Mouse (Mus musculus) kidney, embryonic 14.5 days (tissue): ENCODE results near the gene Gm26661. TPM values are rescaled to one million over a fixed set of nuclear protein-coding genes. Genes with fewer than 3 reads are reported as not detected.

Source experiments
- ATAC-seq: fragments of 200-750 bp; cut with Nextera tagmentation; 2 replicates; pipeline ENCODE4 v1.8.0; 2017; ENCODE audit warnings: moderate number of reproducible peaks, mild to moderate bottlenecking, moderate TSS enrichment, moderate library complexity; ENCODE audit not compliant: low FRiP score, low TSS enrichment
- H3K27ac ChIP-seq: fragments of 300-500 bp; sonication (generic); 2 replicates; pipeline ENCODE4 v1.5.1; 2014; ENCODE audit warnings: low read depth, mild to moderate bottlenecking, low read length, moderate library complexity, mixed read lengths
- H3K27me3 ChIP-seq: fragments of 300-500 bp; sonication (generic); 2 replicates; pipeline ENCODE4 v1.6.1; 2014; ENCODE audit warnings: mild to moderate bottlenecking, low read length; ENCODE audit not compliant: control insufficient read depth, insufficient read depth
- H3K36me3 ChIP-seq: fragments of 300-500 bp; sonication (generic); 2 replicates; pipeline ENCODE4 v1.6.1; 2014; ENCODE audit warnings: low read length, mixed read lengths; ENCODE audit not compliant: control insufficient read depth, insufficient read depth
- H3K4me1 ChIP-seq: fragments of 300-500 bp; sonication (generic); 2 replicates; pipeline ENCODE4 v1.6.1; 2014; ENCODE audit warnings: low read length, mixed read lengths; ENCODE audit not compliant: control insufficient read depth, insufficient read depth
- H3K4me2 ChIP-seq: fragments of 300-500 bp; sonication (generic); replicated peaks from 2 replicates; pipeline ENCODE4 v1.6.1; 2014; ENCODE audit warnings: low read depth, mild to moderate bottlenecking, low read length
- H3K4me3 ChIP-seq: fragments of 300-500 bp; sonication (generic); 2 replicates; pipeline ENCODE4 v1.5.1; 2014; ENCODE audit warnings: mild to moderate bottlenecking, low read length
- H3K9ac ChIP-seq: fragments of 300-500 bp; sonication (generic); 2 replicates; pipeline ENCODE4 v1.6.1; 2014; ENCODE audit warnings: low read depth, mild to moderate bottlenecking, low read length, moderate library complexity
- H3K9me3 ChIP-seq: fragments of 300-500 bp; sonication (generic); 2 replicates; pipeline ENCODE4 v1.6.1; 2016; ENCODE audit warnings: low read length; ENCODE audit not compliant: control insufficient read depth
- WGBS: fragments of 180-500 bp; shearing (Covaris S2); extraction: QIAGEN DNeasy Blood & Tissue Kit; methylation state at CpG from one replicate; pipeline ENCODE4 v1.1.7; 2014; 5-methylcytosine and 5-hydroxymethylcytosine counted together
- polyA plus RNA-seq: library from polyadenylated mRNA; unstranded; fragments of >200 nt; fragmentation: Nextera tagmentation; extraction: Ambion mirVana; gene quantifications from 2 replicates; pipeline ENCODE4 v1.2.1, GENCODE M21; 2014

Gene Gm26661
- polyA plus RNA-seq, result not detected in 2 replicates

GRCm38 (mm10) chr14:7791532-7792159 lies at the start of gene Gm26661:
Gene Gm26661, plus strand, starts transcription at chr14:7791587.
- Histone ChIP-seq H3K27ac (no peak within 1 kb of the TSS), H3K36me3 (no peaks in the 10 kb centered on the region), H3K4me1 (peaks cover 6% of the 10 kb centered on the region; the same call in 1 of the 2 replicates), H3K4me3 (peak within 1 kb of the TSS; percentile 40), H3K9me3 (no peaks in the 10 kb centered on the region), H3K9ac (no peak within 1 kb of the TSS), H3K27me3 (no peaks in the 10 kb centered on the region), H3K4me2 (peak within 1 kb of the TSS; percentile 81)
- peak; percentile 93 for ATAC-seq
- WGBS, result under 1% methylated on average over 30 of the region's 30 CpGs

DNA sequence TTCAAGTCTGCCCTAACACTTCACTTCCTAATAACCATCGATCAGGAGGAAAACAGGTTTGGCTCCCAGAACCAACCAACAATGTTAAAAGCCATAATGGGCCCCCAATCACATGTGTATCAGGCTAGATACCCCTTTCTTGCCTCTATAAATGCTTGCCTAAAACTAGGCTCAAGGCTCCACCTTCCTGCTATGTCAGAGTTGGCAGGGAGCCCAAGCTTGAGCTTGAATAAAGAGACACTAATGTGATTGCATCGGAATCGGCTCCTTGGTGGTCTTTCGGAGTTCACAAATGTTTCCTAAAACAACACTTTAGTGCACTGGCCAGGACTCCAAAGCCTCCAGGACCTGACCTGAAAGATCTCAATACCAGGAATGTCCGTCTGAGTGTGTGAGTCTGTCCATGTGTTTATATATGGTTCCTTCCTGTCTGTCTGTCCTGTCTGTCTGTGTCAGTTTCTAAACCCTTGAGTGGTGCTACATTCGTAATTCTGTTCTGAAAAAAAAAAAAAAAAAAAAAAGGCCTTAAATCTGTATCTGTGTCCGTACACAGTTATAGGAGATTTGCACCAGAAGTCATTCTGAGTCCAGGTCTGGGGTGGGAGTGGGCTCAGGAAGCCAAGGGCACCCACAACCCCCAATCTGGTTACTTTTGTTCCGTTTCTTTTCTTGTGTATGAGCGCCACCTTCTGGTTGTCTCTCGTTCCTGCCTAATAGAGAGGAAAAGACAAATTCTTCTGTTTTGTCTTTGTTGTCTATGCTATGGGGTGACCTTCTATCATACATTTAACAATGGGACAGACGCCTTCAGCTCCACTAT lies 42.2 kb upstream of the Gm26661 start:
- Histone ChIP-seq H3K4me2 (peak overlapping the region; percentile 26; the same call in 1 of the 2 replicates), H3K27ac (no peak overlapping the region), H3K27me3 (no peaks in the 10 kb centered on the region), H3K9me3 (no peaks in the 10 kb centered on the region), H3K36me3 (no peaks in the 10 kb centered on the region), H3K9ac (no peak overlapping the region), H3K4me3 (0 out of 2 replicates have a peak overlapping the region, but pooled peaks have one; percentile 6), H3K4me1 (no peaks in the 10 kb centered on the region)
- ATAC-seq, result peak; percentile 91
- 33% methylated on average over 11 of the region's 11 CpGs for WGBS

DNA sequence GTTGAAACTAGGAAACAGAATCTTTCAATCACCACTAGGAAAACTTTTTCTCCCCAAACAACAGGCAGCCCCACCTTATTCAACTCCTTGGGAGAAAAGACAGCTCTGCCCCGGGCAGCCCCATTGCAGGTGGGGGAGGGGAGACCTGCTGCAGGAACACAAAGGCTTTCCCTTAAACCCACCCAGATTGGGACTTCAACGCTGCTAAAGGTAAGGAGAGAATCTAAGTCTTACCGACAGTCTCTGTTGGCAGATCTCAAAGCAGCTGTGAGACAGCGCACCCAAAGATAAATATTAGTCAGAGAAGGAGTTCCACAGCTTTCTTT lies 41.7 kb upstream of the Gm26661 start:
- no peaks in the 10 kb centered on the region for H3K27me3 ChIP-seq
- H3K9ac ChIP-seq, result no peak overlapping the region
- WGBS, result 8% methylated on average over 4 of the region's 4 CpGs
- H3K4me3 ChIP-seq, result no peak overlapping the region; the same call in 1 of the 2 replicates
- H3K4me1 ChIP-seq, result no peaks in the 10 kb centered on the region
- no peak overlapping the region for H3K27ac ChIP-seq
- peak; percentile 84 for ATAC-seq
- H3K36me3 ChIP-seq, result no peaks in the 10 kb centered on the region
- H3K9me3 ChIP-seq, result no peaks in the 10 kb centered on the region
- peak overlapping the region; percentile 26; the same call in 1 of the 2 replicates for H3K4me2 ChIP-seq

DNA sequence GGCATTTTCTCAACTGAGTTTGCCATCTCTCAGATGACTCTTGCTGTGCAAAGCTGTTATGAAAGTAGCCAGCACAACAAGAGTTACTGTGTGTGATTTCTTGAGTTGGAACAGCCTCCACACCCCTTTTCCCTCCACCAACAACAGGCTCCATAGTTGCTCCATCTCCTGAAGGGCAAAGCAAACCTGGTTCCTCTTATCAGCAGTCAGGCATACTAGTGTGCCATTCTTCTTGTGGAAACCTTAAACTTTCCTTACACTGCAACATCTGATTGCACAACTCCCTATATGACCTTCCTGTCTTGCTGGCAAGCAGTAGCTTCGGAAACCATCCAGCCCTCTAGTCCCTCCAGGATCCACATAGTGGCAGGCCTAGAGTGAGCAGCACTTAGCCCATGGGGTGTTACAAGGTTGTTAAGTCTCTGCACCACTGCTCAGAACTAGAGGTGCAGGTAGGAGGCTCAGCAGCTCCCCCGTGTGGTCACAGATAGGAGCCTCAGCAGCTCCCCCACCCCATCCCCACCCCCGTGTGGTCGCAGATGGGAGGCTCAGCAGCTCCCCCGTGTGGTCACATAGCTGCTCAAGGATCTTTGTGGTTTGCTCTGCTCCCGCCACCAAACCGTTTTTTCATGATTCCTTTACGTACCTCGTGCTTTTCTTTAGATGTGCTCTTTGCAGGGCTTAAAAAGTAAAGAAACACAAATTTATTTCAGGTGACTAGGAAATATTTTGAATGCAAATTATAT lies 25.6 kb upstream of the Gm26661 start:
- Histone ChIP-seq H3K4me3 (no peak overlapping the region), H3K4me2 (no peak overlapping the region), H3K4me1 (no peaks in the 10 kb centered on the region), H3K27me3 (no peaks in the 10 kb centered on the region), H3K9me3 (no peaks in the 10 kb centered on the region), H3K9ac (no peak overlapping the region), H3K27ac (no peak overlapping the region), H3K36me3 (no peaks in the 10 kb centered on the region)
- WGBS, result 17% methylated on average over 9 of the region's 9 CpGs
- peak; percentile 95 for ATAC-seq

GRCm38 (mm10) chr14:7773714-7774389 lies 17.5 kb upstream of the Gm26661 start:
- H3K4me3 ChIP-seq, result peak overlapping the region; percentile 43
- H3K36me3 ChIP-seq, result no peaks in the 10 kb centered on the region
- H3K4me1 ChIP-seq, result no peaks in the 10 kb centered on the region
- H3K27ac ChIP-seq, result no peak overlapping the region
- peak overlapping the region; percentile 55; the same call in 1 of the 2 replicates for H3K9ac ChIP-seq
- H3K9me3 ChIP-seq, result no peaks in the 10 kb centered on the region
- peak overlapping the region; percentile 50 for H3K4me2 ChIP-seq
- peak; percentile 72; the same call in 1 of the 2 replicates for ATAC-seq
- no peaks in the 10 kb centered on the region for H3K27me3 ChIP-seq
- WGBS, result 37% methylated on average over 24 of the region's 24 CpGs

DNA sequence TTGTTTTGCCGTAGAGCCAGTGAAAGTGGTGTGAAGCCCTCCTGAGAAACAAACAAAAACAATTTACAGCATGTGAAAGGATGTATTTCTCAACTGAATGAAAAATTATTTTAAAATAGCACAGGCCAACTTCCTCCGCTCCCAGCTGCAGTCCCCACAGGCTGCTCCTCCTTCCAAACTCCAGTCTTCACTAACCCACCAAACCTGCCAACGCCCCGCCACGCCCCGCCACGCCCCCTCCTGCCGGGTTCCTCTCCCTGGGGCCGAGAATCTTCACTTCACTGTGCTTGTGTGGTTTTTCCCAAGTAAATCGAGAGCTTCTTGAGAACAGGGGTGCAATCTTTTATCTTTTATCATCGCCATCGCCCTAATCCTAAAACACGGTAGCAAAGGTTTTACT lies 5.3 kb upstream of the Gm26661 start:
- Histone ChIP-seq H3K4me3 (no peak overlapping the region), H3K4me2 (no peak overlapping the region), H3K36me3 (no peaks in the 10 kb centered on the region), H3K9me3 (no peaks in the 10 kb centered on the region), H3K27ac (no peak overlapping the region), H3K4me1 (peaks cover 1% of the 10 kb centered on the region; the same call in 1 of the 2 replicates), H3K27me3 (no peaks in the 10 kb centered on the region), H3K9ac (no peak overlapping the region)
- ATAC-seq, result no peak
- 31% methylated on average over 13 of the region's 13 CpGs for WGBS

DNA sequence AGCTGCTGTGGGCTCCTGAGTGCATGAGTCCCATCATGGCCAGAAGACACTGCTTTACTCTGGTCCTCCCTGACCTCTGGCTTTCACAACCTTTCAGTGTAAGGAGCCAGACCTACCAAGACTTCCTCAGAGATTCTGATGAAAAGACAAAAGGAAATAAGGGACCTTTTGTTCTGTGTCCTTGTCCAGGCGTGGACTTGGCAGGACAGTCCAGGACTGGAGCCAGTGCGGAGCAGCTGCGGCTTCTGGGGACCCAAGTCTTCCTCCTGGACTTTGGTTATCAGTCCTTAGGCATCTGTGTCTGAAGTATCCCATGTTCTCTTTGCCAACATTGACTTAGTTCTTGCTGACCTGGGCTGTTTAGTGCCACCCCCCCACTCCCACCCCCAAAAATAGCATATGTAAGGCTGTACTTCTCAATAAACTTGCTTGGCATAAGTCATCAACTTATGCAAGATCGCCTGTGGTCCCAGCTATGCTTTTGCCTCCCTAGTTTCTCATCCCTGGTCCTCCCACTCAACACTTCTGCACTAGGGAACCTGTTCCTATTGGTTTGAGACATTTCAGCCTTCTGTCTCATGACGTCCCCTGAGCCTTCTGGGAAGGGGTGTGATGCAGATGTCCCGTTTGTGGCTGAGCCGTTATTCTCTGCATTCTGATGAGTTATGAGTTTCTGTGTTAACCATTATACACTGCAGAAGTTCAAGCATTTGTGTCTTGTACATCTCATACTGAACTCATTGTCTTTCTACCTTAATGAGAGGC lies 1.9 kb upstream of the Gm26661 start:
- Histone ChIP-seq H3K9me3 (no peaks in the 10 kb centered on the region), H3K4me1 (peaks cover 6% of the 10 kb centered on the region; the same call in 1 of the 2 replicates), H3K4me3 (no peak overlapping the region), H3K36me3 (no peaks in the 10 kb centered on the region), H3K4me2 (no peak overlapping the region), H3K9ac (no peak overlapping the region), H3K27me3 (no peaks in the 10 kb centered on the region), H3K27ac (no peak overlapping the region)
- WGBS, result 83% methylated on average over 7 of the region's 7 CpGs
- no peak for ATAC-seq

GRCm38 (mm10) chr14:7791061-7791531 lies 291 bp upstream of the Gm26661 start:
- no peak overlapping the region for H3K27ac ChIP-seq
- H3K4me3 ChIP-seq, result peak overlapping the region; percentile 40
- H3K9ac ChIP-seq, result no peak overlapping the region
- ATAC-seq, result 0 out of 2 replicates have a peak, but pooled peaks have one; percentile 11
- H3K9me3 ChIP-seq, result no peaks in the 10 kb centered on the region
- no peaks in the 10 kb centered on the region for H3K27me3 ChIP-seq
- peaks cover 6% of the 10 kb centered on the region; the same call in 1 of the 2 replicates for H3K4me1 ChIP-seq
- H3K4me2 ChIP-seq, result peak overlapping the region; percentile 81
- H3K36me3 ChIP-seq, result no peaks in the 10 kb centered on the region
- WGBS, result 12% methylated on average over 19 of the region's 19 CpGs
